Mouse (Mus musculus) cerebellum, adult 2 months (tissue): ENCODE measurements around the gene Rbms3.

Source experiments
- CTCF ChIP-seq: fragments of 200-500 bp; IDR thresholded peaks from 2 replicates; pipeline ENCODE4 v1.5.1; 2011; ENCODE audit warnings: low read depth, mild to moderate bottlenecking, control low read depth, low read length, moderate library complexity, borderline replicate concordance; ENCODE audit not compliant: insufficient read depth
- POLR2A ChIP-seq: fragments of 200-500 bp; IDR thresholded peaks from 2 replicates; pipeline ENCODE4 v1.6.1; 2011; ENCODE audit warnings: low read length, control low read depth, borderline replicate concordance; ENCODE audit not compliant: insufficient read depth

DNA sequence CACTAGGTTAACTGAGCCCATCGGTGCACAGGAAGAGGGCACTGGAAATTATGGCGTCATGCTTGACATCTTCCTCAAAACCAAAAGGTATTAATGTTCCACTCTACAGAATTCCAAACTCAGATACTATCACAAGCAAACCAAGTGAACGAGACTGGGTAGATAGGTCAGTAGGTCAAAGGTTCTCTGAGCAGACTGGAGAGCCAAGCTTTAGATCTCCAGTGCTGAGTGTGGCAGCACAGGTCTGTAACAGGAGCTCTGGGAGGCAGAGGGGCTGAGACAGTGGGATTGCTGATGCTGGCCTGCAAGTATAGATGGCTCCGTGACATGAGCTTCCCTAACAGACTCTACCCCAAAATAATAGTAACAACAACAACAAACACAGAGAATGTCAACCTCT, 682.3 kb downstream of the Rbms3 start:
- TF ChIP-seq POLR2A (no peak), CTCF (no peak)
